Mouse (Mus musculus) intestine, embryonic 14.5 days (tissue): ENCODE measurements around the gene Naa20. TPM values are rescaled to one million over a fixed set of nuclear protein-coding genes. Genes with fewer than 3 reads are reported as not detected.

Experiments
- ATAC-seq: fragments of 200-750 bp; cut with Nextera tagmentation; replicated peaks from 2 replicates; pipeline ENCODE4 v1.8.0; 2017; ENCODE audit warnings: low read depth, moderate number of reproducible peaks, moderate TSS enrichment, moderate library complexity; ENCODE audit not compliant: low FRiP score, low TSS enrichment
- DNase-seq: peaks from one replicate; pipeline ENCODE4 v3.0.0-alpha.2; 2018; ENCODE audit warnings: low spot score
- H3K27ac ChIP-seq: fragments of 300-500 bp; sonication (generic); 2 replicates; pipeline ENCODE4 v1.5.1; 2014; ENCODE audit warnings: low read depth, mild to moderate bottlenecking, control low read depth
- H3K27me3 ChIP-seq: fragments of 300-500 bp; sonication (generic); replicated peaks from 2 replicates; pipeline ENCODE4 v1.6.1; 2014; ENCODE audit warnings: low read length, control low read depth; ENCODE audit not compliant: control insufficient read depth, insufficient read depth
- H3K36me3 ChIP-seq: fragments of 300-500 bp; sonication (generic); 2 replicates; pipeline ENCODE4 v1.6.1; 2014; ENCODE audit warnings: low read length, control low read depth; ENCODE audit not compliant: control insufficient read depth, insufficient read depth
- H3K4me1 ChIP-seq: fragments of 300-500 bp; sonication (generic); replicated peaks from 2 replicates; pipeline ENCODE4 v1.6.1; 2014; ENCODE audit warnings: low read length, control low read depth, mixed read lengths; ENCODE audit not compliant: control insufficient read depth, insufficient read depth
- H3K4me2 ChIP-seq: fragments of 300-500 bp; sonication (generic); 2 replicates; pipeline ENCODE4 v1.6.1; 2014; ENCODE audit warnings: low read length
- H3K4me3 ChIP-seq: fragments of 300-500 bp; sonication (generic); 2 replicates; pipeline ENCODE4 v1.5.1; 2014; ENCODE audit warnings: low read depth, low read length, control low read depth, mixed read lengths
- H3K9ac ChIP-seq: fragments of 300-500 bp; sonication (generic); 2 replicates; pipeline ENCODE4 v1.6.1; 2014; ENCODE audit warnings: mild to moderate bottlenecking, low read length
- H3K9me3 ChIP-seq: fragments of 300-500 bp; sonication (generic); 2 replicates; pipeline ENCODE4 v1.6.1; 2016; ENCODE audit warnings: low read length, control low read depth; ENCODE audit not compliant: control insufficient read depth
- WGBS: fragments of 180-500 bp; shearing (Covaris S2); extraction: QIAGEN DNeasy Blood & Tissue Kit; methylation state at CpG from one replicate; pipeline ENCODE4 v1.1.7; 2014; 5-methylcytosine and 5-hydroxymethylcytosine counted together
- polyA plus RNA-seq: library from polyadenylated mRNA; unstranded; fragments of >200 nt; fragmentation: Nextera tagmentation; extraction: Ambion mirVana; gene quantifications from 2 replicates; pipeline ENCODE4 v1.2.1, GENCODE M21; 2014

The Naa20 gene
- polyA plus RNA-seq, 1 experiment from 2014 or later, result 171 TPM

- H3K4me3 ChIP-seq, result no peak overlapping the region
- 92% methylated on average over 8 of the region's 8 CpGs for WGBS
- ATAC-seq, result no peak
- no peaks in the 10 kb centered on the region for H3K9me3 ChIP-seq
- no peak overlapping the region for H3K9ac ChIP-seq
- no peak overlapping the region for H3K27ac ChIP-seq
- H3K4me1 ChIP-seq, result no peaks in the 10 kb centered on the region
- H3K27me3 ChIP-seq, result no peaks in the 10 kb centered on the region
- peaks cover 95% of the 10 kb centered on the region for H3K36me3 ChIP-seq
- no peak for DNase-seq
- H3K4me2 ChIP-seq, result no peak overlapping the region
Measured at GRCm38 (mm10) chr2:145920941-145921650, 19.2 kb downstream of the Naa20 start.

- Histone ChIP-seq H3K36me3 (peaks cover 30% of the 10 kb centered on the region), H3K27ac (no peak within 1 kb of the TSS), H3K9me3 (no peaks in the 10 kb centered on the region), H3K4me1 (peaks cover 6% of the 10 kb centered on the region), H3K4me3 (peak within 1 kb of the TSS; percentile 94), H3K9ac (peak within 1 kb of the TSS; percentile 66), H3K27me3 (no peaks in the 10 kb centered on the region), H3K4me2 (peak within 1 kb of the TSS; percentile 89)
- WGBS, result under 1% methylated on average over 61 of the region's 61 CpGs
- DNase-seq, result peak; percentile 96
- peak; percentile 96 for ATAC-seq
Measured at GRCm38 (mm10) chr2:145934339-145935231, 32.7 kb downstream of the Naa20 start, which contains the start of the genes Cfap61 and Crnkl1. Gene Cfap61, plus strand, starts transcription at chr2:145934784. Gene Crnkl1, minus strand, starts transcription at chr2:145935014.

- WGBS, result 80% methylated on average over 8 of the region's 8 CpGs
- DNase-seq, result no peak
Measured at GRCm38 (mm10) chr2:145936975-145937374, 35.1 kb downstream of the Naa20 start.

GRCm38 (mm10) chr2:145941403-145941802 lies 39.5 kb downstream of the Naa20 start:
- ATAC-seq (no peak), DNase-seq (no peak)
- H3K4me3 ChIP-seq, result no peak overlapping the region
- H3K4me2 ChIP-seq, result no peak overlapping the region
- no peaks in the 10 kb centered on the region for H3K4me1 ChIP-seq
- WGBS, result 69% methylated on average over 3 of the region's 3 CpGs
- no peaks in the 10 kb centered on the region for H3K27me3 ChIP-seq
- H3K9ac ChIP-seq, result no peak overlapping the region
- no peak overlapping the region for H3K27ac ChIP-seq
- no peaks in the 10 kb centered on the region for H3K36me3 ChIP-seq
- no peaks in the 10 kb centered on the region for H3K9me3 ChIP-seq

More at GRCm38 (mm10) chr2:145936975-145937374, 35.1 kb downstream of the Naa20 start:
- Histone ChIP-seq H3K27me3 (no peaks in the 10 kb centered on the region), H3K9ac (no peak overlapping the region), H3K4me2 (no peak overlapping the region), H3K36me3 (peaks cover 8% of the 10 kb centered on the region), H3K4me3 (no peak overlapping the region), H3K9me3 (no peaks in the 10 kb centered on the region), H3K27ac (no peak overlapping the region), H3K4me1 (peaks cover 6% of the 10 kb centered on the region)
- no peak for ATAC-seq

GRCm38 (mm10) chr2:145944286-145944685 lies 42.4 kb downstream of the Naa20 start:
- Histone ChIP-seq H3K36me3 (no peaks in the 10 kb centered on the region), H3K4me1 (no peaks in the 10 kb centered on the region), H3K4me3 (no peak overlapping the region), H3K9me3 (no peaks in the 10 kb centered on the region), H3K27ac (no peak overlapping the region), H3K4me2 (no peak overlapping the region), H3K9ac (no peak overlapping the region), H3K27me3 (no peaks in the 10 kb centered on the region)
- DNase-seq (no peak), ATAC-seq (no peak)
- WGBS, result 91% methylated on average over 3 of the region's 3 CpGs

GRCm38 (mm10) chr2:145948402-145948954 lies 46.6 kb downstream of the Naa20 start:
- Histone ChIP-seq H3K9me3 (no peaks in the 10 kb centered on the region), H3K4me2 (no peak overlapping the region), H3K4me1 (no peaks in the 10 kb centered on the region), H3K4me3 (no peak overlapping the region), H3K9ac (no peak overlapping the region), H3K36me3 (no peaks in the 10 kb centered on the region), H3K27me3 (no peaks in the 10 kb centered on the region), H3K27ac (no peak overlapping the region)
- DNase-seq (no peak), ATAC-seq (no peak)
- WGBS, result 61% methylated on average over 7 of the region's 7 CpGs

GRCm38 (mm10) chr2:145949475-145950068 lies 47.7 kb downstream of the Naa20 start:
- Histone ChIP-seq H3K4me3 (no peak overlapping the region), H3K9ac (no peak overlapping the region), H3K27ac (no peak overlapping the region), H3K9me3 (no peaks in the 10 kb centered on the region), H3K27me3 (no peaks in the 10 kb centered on the region), H3K4me2 (no peak overlapping the region), H3K36me3 (no peaks in the 10 kb centered on the region), H3K4me1 (no peaks in the 10 kb centered on the region)
- ATAC-seq (no peak), DNase-seq (no peak)
- WGBS, result 32% methylated on average over 11 of the region's 11 CpGs

GRCm38 (mm10) chr2:145950239-145950638 lies 48.3 kb downstream of the Naa20 start:
- Histone ChIP-seq H3K9me3 (no peaks in the 10 kb centered on the region), H3K9ac (no peak overlapping the region), H3K27me3 (no peaks in the 10 kb centered on the region), H3K27ac (no peak overlapping the region), H3K4me3 (no peak overlapping the region), H3K4me2 (no peak overlapping the region), H3K4me1 (no peaks in the 10 kb centered on the region), H3K36me3 (no peaks in the 10 kb centered on the region)
- DNase-seq, result no peak
- no peak for ATAC-seq
- WGBS, result 25% methylated on average over 10 of the region's 10 CpGs
